Mouse (Mus musculus): ENCODE data around the gene Rdh11. TPM values are rescaled to one million over a fixed set of nuclear protein-coding genes. Genes with fewer than 3 reads are reported as not detected.

The Rdh11 gene
- polyA plus RNA-seq, 2 experiments: 23.5 to 27.1 TPM

DNA sequence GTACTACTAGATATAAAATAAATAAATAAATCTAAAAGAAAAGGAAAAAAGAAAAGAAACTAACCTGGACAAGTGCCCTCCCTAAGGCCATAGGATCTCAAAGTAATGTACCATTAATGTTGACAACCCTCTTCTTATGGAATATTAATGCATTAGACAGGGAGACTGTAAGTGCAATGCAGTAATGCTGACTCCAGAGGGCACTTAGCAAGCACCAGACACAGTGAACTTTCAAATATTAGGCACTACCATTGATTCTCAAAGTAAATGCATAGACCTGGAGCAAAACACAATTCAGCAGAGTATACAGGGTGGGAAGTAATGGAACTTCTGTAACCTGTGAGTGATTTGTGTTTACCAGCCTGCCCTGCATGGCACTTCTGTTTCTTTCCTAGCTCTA is 22.9 kb downstream of the Rdh11 start:
- Histone ChIP-seq H3K4me3 (replicated peaks; ENCODE audit: low read length) (no peak overlapping the region), H3K4me2 (replicated peaks; ENCODE audit: low read depth, low read length, severe bottlenecking) (no peak overlapping the region), H3K27me3 (ENCODE audit: control insufficient read depth, insufficient read depth, low read length) (no peaks in the 10 kb centered on the region), H3K27ac (replicated peaks; ENCODE audit: low read depth, low read length) (no peak overlapping the region), H3K9me3 (ENCODE audit: control insufficient read depth, low read length) (no peaks in the 10 kb centered on the region), H3K36me3 (ENCODE audit: control insufficient read depth, insufficient read depth, low read length) (peaks cover 19% of the 10 kb centered on the region), H3K4me1 (ENCODE audit: control insufficient read depth, insufficient read depth, low read length) (peaks cover 5% of the 10 kb centered on the region; the same call in 1 of the 2 replicates), H3K9ac (ENCODE audit: low read depth, low read length, severe bottlenecking) (no peak overlapping the region)
- no peak for ATAC-seq (ENCODE audit: low FRiP score, low read depth)
- DNase-seq (ENCODE audit: low spot score): no peak
- no peak for TF ChIP-seq POLR2A (IDR thresholded peaks at IDR 0.05; ENCODE audit: borderline replicate concordance, extremely low read depth, insufficient read depth, insufficient read length)

DNA sequence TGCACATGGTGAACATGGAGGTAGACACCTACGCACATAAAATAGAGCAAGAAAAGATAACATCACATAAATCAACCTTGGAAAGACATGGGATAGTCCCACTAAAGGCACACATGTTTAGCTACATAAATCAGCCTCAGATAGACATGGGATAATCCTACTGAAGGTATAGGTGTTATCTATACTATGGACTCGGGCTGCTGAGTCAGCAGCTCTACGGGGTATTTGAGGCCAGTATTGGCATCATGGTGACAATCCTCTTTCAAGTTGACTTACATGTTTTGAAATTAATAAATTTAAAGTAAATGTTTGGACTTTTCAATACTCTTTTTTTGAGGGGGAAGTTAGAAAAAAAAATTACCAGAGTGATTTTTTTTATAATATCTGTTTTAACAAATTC is 29.2 kb downstream of the Rdh11 start:
- TF ChIP-seq POLR2A (IDR thresholded peaks at IDR 0.05; ENCODE audit: borderline replicate concordance, extremely low read depth, insufficient read depth, insufficient read length): no peak
- no peak overlapping the region for H3K27ac ChIP-seq (replicated peaks; ENCODE audit: low read depth, low read length)
- 91% methylated on average over 3 of the region's 3 CpGs for WGBS
- no peaks in the 10 kb centered on the region for H3K27me3 ChIP-seq (ENCODE audit: control insufficient read depth, insufficient read depth, low read length)
- ATAC-seq (ENCODE audit: low FRiP score, low read depth) (no peak), DNase-seq (ENCODE audit: low spot score) (no peak)
- H3K4me2 ChIP-seq (replicated peaks; ENCODE audit: low read depth, low read length, severe bottlenecking): no peak overlapping the region
- peaks cover 72% of the 10 kb centered on the region for H3K36me3 ChIP-seq (ENCODE audit: control insufficient read depth, insufficient read depth, low read length)
- H3K9ac ChIP-seq (ENCODE audit: low read depth, low read length, severe bottlenecking): no peak overlapping the region
- no peak overlapping the region for H3K4me3 ChIP-seq (replicated peaks; ENCODE audit: low read length)
- no peaks in the 10 kb centered on the region for H3K4me1 ChIP-seq (ENCODE audit: control insufficient read depth, insufficient read depth, low read length)
- H3K9me3 ChIP-seq (ENCODE audit: control insufficient read depth, low read length): no peaks in the 10 kb centered on the region

DNA sequence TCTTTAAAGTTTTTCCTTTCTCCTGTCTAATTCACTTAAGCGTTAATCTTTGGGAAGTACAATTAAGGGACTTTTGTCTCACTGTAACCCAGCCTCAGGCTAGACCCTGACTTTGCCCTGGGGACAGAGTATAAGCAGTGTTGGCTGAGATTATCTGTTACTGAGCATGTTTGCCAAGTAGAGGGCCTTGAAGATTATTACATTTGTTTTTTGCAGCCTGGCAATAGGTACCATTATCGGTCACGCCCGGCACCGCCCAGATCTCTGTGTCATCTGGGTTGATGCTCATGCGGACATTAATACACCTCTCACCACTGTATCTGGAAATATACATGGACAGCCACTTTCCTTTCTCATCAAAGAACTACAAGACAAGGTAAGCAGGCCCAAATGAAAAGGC is 42.4 kb downstream of the Rdh11 start:
- no peak overlapping the region for H3K27ac ChIP-seq (replicated peaks; ENCODE audit: low read depth, low read length)

DNA sequence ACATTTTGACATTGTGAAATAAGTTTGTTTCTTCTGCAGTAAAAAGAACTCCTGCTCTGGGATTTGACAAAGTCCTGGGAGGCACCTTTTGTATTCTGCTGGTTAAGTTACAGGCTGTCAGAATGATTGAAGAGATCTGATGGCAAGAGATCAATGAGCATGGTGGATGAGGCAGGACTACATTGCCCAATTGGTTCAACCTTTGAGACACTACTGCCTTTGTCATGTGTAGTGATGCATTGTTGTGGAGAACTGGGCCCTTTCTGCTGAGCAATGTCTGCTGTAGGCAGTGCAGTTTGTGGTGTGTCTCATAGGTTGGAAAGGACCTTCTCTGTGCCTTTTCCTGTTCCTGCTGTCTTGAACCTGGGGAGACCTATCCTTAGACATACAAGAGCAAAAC is 50.7 kb downstream of the Rdh11 start:
- Histone ChIP-seq H3K9ac (ENCODE audit: low read depth, low read length, severe bottlenecking) (no peak overlapping the region), H3K36me3 (ENCODE audit: control insufficient read depth, insufficient read depth, low read length) (no peaks in the 10 kb centered on the region), H3K9me3 (ENCODE audit: control insufficient read depth, low read length) (no peaks in the 10 kb centered on the region), H3K27me3 (ENCODE audit: control insufficient read depth, insufficient read depth, low read length) (no peaks in the 10 kb centered on the region), H3K27ac (replicated peaks; ENCODE audit: low read depth, low read length) (no peak overlapping the region), H3K4me2 (replicated peaks; ENCODE audit: low read depth, low read length, severe bottlenecking) (no peak overlapping the region), H3K4me3 (replicated peaks; ENCODE audit: low read length) (no peak overlapping the region), H3K4me1 (ENCODE audit: control insufficient read depth, insufficient read depth, low read length) (no peaks in the 10 kb centered on the region)
- no peak for ATAC-seq (ENCODE audit: low FRiP score, low read depth)
- TF ChIP-seq POLR2A (IDR thresholded peaks at IDR 0.05; ENCODE audit: borderline replicate concordance, extremely low read depth, insufficient read depth, insufficient read length): no peak
- no peak for DNase-seq (ENCODE audit: low spot score)

More for the DNA sequence above, 42.4 kb downstream of the Rdh11 start:
- H3K4me3 ChIP-seq (replicated peaks; ENCODE audit: low read length): no peak overlapping the region
- no peak overlapping the region for H3K4me2 ChIP-seq (replicated peaks; ENCODE audit: low read depth, low read length, severe bottlenecking)
- H3K27me3 ChIP-seq (ENCODE audit: control insufficient read depth, insufficient read depth, low read length): no peaks in the 10 kb centered on the region
- no peak for TF ChIP-seq POLR2A (IDR thresholded peaks at IDR 0.05; ENCODE audit: borderline replicate concordance, extremely low read depth, insufficient read depth, insufficient read length)
- ATAC-seq (ENCODE audit: low FRiP score, low read depth): no peak
- DNase-seq (ENCODE audit: low spot score): no peak
- no peak overlapping the region for H3K9ac ChIP-seq (ENCODE audit: low read depth, low read length, severe bottlenecking)
- peaks cover 3% of the 10 kb centered on the region for H3K36me3 ChIP-seq (ENCODE audit: control insufficient read depth, insufficient read depth, low read length)
- H3K9me3 ChIP-seq (ENCODE audit: control insufficient read depth, low read length): no peaks in the 10 kb centered on the region
- WGBS: 91% methylated on average over 6 of the region's 6 CpGs
- H3K4me1 ChIP-seq (ENCODE audit: control insufficient read depth, insufficient read depth, low read length): no peaks in the 10 kb centered on the region

DNA sequence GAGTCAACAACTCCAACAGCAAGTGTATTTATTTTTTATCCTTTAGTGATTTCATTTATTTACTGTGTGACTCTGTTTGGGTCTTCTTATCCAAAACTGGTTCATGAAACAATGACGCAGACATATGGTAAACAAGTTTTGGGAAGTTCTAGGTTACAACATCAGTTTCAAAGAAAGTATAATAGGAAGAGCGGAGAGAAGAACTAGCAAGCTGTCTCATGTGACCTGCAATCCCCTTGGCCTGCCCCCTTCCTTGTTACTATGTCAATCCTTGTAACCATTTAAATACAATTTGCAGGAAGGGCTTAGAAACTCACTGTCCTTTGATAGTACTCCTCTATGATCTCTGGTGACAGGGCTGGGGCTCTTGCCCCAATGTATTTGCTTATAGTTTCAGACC is 51.3 kb downstream of the Rdh11 start:
- Histone ChIP-seq H3K9me3 (ENCODE audit: control insufficient read depth, low read length) (no peaks in the 10 kb centered on the region), H3K27ac (replicated peaks; ENCODE audit: low read depth, low read length) (no peak overlapping the region), H3K4me3 (replicated peaks; ENCODE audit: low read length) (no peak overlapping the region), H3K27me3 (ENCODE audit: control insufficient read depth, insufficient read depth, low read length) (no peaks in the 10 kb centered on the region), H3K4me2 (replicated peaks; ENCODE audit: low read depth, low read length, severe bottlenecking) (no peak overlapping the region), H3K36me3 (ENCODE audit: control insufficient read depth, insufficient read depth, low read length) (no peaks in the 10 kb centered on the region), H3K9ac (ENCODE audit: low read depth, low read length, severe bottlenecking) (no peak overlapping the region), H3K4me1 (ENCODE audit: control insufficient read depth, insufficient read depth, low read length) (no peaks in the 10 kb centered on the region)
- no peak for ATAC-seq (ENCODE audit: low FRiP score, low read depth)
- 90% methylated on average over 2 of the region's 2 CpGs for WGBS
- no peak for TF ChIP-seq POLR2A (IDR thresholded peaks at IDR 0.05; ENCODE audit: borderline replicate concordance, extremely low read depth, insufficient read depth, insufficient read length)
- no peak for DNase-seq (ENCODE audit: low spot score)

DNA sequence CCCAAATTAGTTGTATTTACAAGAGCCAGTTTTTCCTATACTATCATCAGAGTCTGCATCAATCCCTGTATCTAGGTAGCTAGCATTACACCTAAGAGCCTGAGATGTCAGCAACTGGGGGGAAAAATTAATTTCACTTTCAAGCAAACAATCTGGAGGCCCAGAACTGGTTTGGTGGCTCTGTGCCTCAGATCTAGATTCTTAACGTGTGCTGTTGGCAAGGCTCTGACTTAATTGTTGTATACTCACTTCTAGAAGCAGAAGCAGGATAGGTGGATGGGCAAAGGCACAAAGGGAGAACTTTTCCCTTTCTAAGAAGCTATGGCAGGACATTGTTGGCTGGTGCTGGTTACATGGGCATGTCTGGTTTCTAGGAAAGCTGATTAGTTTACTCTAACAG is 52.7 kb downstream of the Rdh11 start:
- Histone ChIP-seq H3K9me3 (ENCODE audit: control insufficient read depth, low read length) (no peaks in the 10 kb centered on the region), H3K9ac (ENCODE audit: low read depth, low read length, severe bottlenecking) (no peak overlapping the region), H3K27me3 (ENCODE audit: control insufficient read depth, insufficient read depth, low read length) (no peaks in the 10 kb centered on the region), H3K27ac (replicated peaks; ENCODE audit: low read depth, low read length) (no peak overlapping the region), H3K4me1 (ENCODE audit: control insufficient read depth, insufficient read depth, low read length) (no peaks in the 10 kb centered on the region), H3K36me3 (ENCODE audit: control insufficient read depth, insufficient read depth, low read length) (no peaks in the 10 kb centered on the region), H3K4me3 (replicated peaks; ENCODE audit: low read length) (no peak overlapping the region), H3K4me2 (replicated peaks; ENCODE audit: low read depth, low read length, severe bottlenecking) (no peak overlapping the region)
- ATAC-seq (ENCODE audit: low FRiP score, low read depth) (no peak), DNase-seq (ENCODE audit: low spot score) (no peak)
- TF ChIP-seq POLR2A (IDR thresholded peaks at IDR 0.05; ENCODE audit: borderline replicate concordance, extremely low read depth, insufficient read depth, insufficient read length): no peak
- 45% methylated on average over 1 of the region's 1 CpGs for WGBS
